Mouse (Mus musculus) MEL-GATA-1-ER (cell line): Measurements from ENCODE around the gene Arid1b.

Source experiments
- DNase-seq: peaks from one replicate; pipeline ENCODE4 v3.0.0-alpha.2; 2012; ENCODE audit warnings: low read depth; ENCODE audit errors: extremely low read depth

Gene Arid1b

DNA sequence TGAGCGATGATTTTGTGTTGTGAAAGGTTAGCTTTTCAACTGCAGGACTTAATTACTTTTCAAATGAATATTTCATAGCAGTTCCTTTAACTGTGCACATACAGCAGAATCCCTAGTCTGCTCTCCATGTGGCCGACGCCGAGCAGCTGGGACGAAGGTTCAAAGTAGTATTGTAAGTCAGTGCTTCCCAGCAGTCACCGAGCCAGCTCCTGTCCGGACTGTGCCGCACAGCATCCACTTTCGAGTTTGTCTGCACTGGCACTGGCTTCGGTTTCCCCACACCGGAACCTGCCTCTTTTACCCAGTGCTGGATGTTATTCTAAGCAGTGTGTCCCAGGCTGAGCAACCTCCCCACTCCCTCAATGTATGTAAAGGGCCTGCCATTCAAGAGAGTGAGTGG, 157.7 kb downstream of the Arid1b start:
- no peak for DNase-seq

DNA sequence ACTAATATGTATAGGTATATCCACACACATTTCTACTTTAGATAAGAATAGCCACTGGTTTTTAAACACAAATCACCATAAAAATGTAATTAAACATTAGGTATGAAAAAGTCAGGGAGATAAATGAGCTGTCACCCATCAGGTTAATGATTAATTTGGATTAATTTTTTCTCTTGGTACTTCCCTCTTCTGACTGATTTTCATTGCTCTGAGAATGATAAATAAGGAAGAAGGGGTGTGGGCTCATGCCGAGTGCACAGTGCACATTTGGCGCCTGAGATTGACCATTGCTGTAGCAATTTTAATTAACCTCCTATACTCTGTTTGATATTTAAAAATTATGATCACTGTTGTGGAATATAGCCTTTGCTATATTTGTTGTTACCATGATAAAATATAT, 159.3 kb downstream of the Arid1b start:
- no peak for DNase-seq

DNA sequence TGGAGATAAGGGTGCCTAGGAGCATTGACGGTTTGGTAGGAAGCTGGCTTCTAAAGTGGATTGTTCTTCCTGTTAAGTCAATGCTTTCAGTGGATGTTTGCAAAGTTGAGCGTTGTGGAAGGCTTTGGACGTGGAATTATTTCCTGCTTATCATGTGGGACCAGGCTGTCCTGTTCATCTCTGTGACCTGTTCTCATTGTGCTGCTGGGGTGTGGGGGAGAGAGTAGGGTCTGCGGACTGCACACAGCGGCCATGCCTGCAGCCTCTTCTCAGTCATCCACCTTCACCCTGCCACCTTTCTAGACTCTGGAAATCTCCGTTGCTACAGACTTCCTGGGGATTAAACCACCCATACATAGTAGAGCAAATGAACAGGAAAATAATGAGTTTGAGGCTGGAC, 160.2 kb downstream of the Arid1b start:
- no peak for DNase-seq

DNA sequence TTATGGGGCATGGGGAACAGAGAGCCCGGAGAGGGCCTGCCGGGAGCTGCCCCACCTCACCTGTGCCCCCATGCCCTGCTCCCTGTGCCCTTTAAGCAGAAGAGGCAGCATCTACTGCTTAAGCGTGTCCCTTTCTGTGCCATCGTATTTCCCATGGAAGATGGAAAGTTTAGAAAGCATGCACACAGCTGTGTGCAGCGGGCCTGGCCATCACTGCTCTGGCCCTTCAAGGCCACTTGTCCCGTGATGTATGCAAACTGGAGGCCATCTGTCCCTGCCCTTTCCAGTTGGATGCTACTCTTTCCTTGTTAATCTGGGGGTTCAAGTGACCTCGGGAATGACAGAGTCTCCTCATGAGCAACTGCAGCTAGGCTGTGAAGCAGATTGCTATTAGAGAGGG, 163.5 kb downstream of the Arid1b start:
- no peak for DNase-seq

DNA sequence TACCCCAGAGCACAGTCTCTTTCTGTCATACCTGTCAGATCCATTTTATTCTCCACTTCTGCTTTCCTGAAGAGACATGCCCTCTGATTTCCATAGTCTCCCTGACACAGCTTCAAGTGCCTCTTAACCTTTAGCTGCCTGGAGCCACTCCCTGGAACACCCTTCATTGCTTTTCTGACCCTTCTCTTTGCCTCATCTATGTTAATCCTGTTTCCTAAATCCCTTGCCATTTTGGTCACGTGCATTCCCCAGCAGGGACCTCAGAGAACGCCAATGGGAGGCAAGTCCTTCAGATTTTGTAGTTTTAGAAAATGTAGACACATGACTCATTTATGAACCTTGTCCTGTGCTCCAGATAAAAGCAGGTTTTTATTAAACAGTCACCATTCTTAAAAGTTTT, 168.4 kb downstream of the Arid1b start:
- DNase-seq, result no peak

DNA sequence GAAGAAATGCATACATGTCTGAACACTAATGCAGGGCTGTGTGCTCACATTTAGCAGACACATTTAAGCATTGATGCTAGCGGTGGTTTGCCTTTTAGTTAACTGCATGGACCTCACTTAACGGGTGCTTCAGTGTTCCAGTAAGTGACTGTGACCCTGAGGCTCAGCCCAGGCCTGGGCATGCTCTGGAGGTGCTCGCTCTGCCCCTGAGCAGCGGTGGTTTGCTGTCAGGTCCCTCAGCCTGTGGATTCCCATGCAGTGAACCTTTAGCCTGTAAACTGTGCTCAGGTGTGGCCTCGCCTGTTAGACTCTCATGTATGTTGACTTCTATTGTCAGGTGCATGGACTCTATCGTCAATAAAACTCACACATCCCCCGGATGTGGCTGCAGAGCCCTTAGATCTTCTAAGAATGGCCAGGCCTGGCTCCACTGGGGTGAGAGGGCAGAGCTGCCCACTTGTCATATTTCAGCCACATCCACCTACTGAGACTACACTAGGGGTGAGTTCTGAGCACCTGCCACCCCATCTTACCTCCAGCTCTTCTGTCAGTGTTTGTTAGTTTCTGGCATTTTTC, 169.2 kb downstream of the Arid1b start:
- no peak for DNase-seq

DNA sequence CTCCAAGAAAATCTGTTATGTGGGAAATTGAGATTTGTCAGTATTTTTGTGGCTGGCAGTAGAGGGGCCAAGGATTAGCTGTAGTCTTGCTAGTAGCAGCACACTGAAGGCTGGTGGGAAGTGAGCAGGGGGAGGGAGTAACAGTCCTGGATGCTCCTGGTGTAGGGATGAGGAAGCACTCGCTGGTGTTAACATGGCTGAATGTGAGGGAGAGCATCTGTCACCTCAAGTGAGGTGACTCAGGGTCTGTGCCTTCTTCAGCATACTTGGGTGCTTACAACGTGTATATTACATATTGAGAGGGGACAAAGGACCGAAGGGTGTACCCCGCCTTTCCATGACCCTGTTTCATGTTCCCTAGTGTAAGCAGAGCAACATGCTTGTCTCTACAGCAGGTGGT, 170.7 kb downstream of the Arid1b start:
- no peak for DNase-seq

DNA sequence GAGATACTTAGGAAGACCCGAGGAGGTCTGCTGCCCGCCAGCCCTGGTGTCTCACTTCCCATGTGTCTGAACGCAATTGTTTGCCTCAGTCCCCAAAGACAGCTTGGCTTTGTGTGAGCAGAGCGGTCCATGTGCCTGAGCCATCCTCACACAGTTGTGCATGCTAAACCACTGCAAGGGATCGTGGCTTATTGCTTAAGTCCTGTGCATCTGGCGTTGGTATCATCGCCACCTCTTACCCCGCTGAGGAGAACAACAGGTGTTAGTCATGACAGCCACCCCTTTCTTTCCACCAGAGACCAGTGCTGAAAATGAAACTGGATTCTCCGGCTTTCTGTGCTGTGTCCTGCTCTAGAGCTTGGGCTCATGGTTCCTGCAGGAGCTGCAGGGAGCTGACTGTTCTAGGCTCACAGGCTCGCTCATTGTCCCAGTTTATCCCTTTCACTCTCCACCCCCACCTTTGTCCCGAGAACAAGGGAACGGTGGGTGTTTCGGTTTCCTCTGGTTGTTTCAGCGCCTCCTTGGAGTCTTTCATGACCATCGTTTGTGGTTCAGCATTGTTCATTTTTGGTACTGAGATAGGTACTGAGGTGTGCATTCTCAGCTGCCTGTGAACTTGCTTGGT, 171.2 kb downstream of the Arid1b start:
- DNase-seq, result no peak

DNA sequence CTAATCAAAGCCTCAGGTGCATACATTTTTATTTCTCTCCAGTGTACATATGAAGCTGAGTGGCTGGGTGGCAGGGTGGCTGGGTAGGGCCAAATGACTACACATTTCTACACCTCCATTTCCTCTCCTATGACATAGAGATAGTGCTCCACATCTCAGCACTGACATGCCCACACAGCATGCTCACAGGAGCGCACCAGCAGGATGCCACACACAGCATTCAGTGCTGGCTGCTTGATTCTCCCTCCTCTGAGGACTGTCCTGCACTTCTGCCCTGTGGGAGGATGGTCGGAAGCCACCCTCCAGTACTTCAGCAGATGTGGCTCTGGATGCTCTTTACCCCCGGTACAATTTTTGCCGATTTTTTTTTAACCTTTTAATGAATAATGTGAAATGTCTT, 172.0 kb downstream of the Arid1b start:
- no peak for DNase-seq

DNA sequence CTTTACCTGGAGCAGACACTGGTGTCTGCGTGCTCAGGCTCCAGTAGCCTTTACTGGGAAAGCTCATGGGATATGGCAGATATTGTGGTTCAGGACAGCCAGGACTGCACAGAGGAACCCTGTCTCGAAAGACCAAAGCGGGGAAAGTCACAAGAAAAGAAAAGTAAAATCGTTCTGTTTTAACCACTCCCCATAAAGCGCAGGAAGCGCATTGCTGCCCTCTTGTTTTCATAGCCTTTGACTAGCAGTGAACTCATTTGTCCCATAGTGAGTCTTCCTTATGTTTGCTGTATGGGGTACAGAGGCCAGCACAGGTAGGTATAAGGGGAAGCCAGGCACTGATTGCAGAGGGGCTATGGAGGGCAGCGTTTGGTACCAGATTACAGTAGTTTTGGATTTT, 173.9 kb downstream of the Arid1b start:
- no peak for DNase-seq

DNA sequence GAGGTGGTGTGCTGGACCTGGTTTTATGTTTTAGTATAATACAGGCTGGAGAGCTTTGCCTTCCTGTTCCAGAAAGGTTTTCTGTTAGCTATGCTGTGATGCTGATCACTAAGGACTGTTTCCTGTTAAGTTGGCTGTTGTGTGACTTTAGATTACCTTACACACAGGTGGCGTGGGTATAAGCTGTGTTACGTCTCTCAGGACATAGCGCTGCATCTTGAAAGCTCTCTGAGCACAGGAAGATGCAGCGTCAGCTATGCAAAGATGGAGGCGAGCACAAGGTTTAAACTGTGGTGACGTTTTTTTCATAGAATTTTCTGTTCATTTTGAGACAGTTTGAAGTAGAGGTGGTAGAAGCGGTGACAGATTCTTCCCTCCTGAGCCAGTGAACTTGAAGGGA, 174.5 kb downstream of the Arid1b start:
- DNase-seq, result no peak

DNA sequence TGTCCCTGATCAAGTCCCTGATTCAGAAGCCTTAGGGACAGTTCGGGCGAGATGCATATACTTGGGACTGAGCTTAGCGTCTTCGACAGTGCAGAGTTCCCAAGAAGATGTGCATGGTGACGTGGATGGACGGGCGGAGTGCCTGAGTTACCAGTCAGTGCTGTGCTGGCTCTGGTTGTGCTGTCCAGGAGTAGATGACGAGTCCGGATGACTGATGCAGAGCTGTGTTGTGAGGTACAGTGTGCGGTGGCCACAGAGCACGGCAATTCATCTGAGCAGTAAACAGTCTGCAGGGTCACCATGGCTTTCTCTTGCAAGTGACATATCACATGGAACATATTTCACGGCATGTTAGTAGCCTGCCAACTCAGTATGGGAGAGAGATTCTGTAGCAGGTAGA, 176.2 kb downstream of the Arid1b start:
- no peak for DNase-seq

DNA sequence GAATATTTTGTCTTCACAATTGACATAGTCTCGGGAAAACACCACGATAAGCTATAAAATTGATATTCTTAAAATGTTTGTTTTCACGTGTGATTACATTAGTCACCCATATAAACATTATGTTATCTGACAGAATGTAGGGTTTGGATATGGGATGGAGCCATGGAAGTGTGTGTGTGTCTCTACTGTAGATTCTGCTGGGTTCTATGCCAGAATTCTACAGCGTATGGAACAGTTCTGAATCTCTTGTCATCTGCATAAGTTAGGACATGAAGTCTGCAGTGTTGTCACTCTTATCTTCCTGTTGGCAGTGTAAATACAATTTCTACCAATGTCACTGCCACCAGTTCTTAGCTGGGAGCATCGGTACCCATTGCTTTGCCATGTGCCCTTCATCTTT, 177.3 kb downstream of the Arid1b start:
- DNase-seq, result no peak

DNA sequence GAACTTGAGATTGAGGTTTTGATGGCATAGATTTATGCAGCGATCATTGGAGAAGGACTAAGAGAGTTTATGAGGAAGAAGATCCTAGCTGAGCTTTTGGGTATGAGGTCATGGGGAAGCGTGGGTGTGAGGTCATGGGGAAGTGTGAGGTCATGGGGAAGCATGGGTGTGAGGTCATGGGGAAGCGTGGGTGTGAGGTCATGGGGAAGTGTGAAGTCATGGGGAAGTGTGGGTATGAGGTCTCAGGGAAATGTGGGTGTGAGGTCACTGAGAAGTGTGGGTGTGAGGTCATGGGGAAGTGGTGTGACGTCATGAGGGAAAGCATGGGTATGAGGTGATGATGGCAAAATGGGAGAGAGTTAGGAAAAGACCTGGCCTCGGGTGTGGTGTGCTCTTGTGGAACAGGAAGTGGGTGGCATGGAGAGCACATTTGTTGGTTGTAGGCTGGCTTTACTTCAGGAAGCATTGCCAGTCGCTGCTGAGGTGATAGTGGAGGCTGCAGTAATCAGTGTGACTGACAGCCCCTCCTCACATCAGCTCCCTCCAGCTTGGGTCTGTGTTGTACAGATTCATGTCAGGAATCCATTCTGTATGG, 180.4 kb downstream of the Arid1b start:
- DNase-seq, result no peak

DNA sequence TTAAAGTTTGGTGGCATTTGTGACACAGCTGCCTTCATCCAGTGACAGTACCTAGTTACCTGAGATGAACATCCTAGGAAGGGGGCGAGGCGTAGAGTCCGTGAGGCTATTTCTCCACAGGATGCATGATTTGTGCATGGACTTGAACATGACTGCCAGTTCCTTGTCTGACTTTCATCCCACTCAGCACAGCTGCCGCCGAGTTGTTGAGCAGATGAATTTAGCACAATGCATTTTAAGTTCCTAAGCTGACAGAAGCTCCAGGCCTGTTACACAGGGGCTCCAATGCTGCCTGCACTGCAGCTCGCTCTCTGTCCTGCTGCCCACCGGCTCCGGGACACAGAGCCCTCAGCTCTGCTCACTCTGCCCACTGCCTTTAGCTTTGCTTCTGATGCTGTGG, 181.4 kb downstream of the Arid1b start:
- DNase-seq, result no peak

DNA sequence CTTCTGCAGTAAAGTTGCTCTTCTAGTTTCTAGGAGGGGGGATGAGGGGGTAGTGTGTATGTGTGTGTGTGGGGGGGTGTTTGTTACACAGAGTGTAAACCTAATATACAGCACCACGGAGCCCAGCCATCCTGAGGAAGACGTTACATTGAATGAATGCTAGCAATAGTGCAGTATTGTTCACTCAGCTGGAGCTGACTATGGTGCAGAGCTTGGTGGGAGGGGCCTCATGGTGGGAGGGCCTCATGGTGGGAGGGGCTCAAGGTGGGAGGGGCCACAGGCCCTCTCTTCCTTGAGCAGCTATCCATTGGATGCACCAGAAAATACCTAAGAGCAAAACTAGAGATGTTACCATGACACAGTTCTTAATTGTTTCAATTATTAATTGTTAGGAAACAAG, 182.2 kb downstream of the Arid1b start:
- no peak for DNase-seq

DNA sequence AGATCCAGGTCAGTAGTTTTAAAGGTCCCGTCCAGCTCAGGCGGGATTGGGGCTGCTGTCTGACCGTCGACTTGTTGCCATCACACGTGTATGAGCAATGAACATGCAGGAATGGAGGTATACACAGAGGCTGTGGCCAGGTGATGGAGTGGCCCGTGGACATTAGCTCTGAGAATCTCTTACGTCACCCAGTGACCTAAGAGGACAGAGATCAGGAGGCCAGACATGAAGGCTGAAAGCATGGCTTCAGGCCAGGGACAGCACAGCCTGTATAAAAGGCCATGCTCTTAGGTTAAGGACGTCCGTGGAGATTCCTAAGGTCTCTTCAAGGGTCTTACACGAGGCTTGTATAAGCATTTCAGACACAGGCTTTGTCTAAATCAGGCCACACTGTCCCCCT, 184.4 kb downstream of the Arid1b start:
- no peak for DNase-seq

DNA sequence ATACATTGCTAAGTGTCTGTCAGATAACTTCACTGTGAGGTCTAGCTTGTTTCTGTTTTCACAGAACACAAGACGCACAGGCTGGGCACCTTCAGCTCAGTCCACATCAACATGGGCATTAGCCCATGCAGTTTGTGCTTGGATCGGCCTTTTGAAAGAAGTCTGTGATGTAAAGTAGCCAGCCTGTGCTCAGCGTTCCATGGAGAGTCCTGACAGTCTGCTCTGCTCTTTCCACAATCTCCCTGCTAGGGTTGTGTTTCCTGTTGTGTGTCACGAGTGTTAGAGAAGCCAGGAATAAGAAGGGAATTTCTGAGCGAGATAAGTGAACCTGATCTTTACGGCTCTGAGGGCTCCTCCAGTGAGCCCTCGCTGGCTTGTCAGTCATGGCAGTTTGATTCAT, 184.9 kb downstream of the Arid1b start:
- DNase-seq, result no peak

DNA sequence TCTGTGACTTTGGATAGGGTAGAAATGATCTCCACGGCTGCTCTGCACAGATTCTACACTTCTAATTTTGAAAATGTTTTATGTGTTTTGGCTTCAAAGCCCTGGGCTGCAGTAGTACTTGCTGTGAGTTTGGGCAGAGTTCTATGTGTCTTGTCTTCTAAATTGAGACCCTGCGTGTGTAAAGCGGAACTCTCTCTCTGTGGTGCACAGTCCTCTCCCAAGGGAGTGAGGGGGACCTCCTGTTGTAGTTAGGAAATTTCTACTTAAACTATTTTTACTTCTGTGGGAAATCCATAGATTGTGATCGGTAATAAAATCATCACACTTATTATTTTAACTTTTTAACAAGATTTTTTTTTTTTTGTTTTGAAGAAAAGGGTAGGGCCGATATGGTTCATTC, 185.3 kb downstream of the Arid1b start:
- DNase-seq, result no peak

DNA sequence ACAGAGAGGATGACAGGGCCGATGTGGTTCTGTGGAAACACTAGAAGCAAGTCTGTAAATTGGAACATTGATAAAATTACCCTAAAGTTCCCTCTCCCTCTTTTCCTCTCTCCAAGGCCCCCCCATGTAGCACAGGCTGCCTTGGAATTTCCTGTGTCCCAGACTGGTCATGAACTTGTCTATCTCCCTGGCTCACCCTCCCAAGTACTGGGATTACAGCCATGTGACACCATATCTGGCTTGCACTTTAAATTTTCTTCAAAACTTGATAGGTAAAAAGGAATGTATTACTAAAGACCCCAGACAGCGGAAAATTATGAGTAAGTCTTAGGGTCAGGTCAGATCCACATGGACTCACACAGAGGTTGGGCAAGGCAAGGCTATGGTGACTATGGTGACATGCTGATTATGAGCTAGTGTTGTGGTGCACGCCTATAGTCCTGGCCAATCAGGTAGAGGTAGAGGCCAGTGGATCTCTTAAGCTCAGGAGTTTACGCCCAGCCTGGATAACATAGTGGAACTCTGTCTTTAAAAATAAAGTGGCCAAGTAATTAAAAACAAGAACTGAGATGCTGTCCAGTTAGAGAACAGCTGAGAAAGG, 185.9 kb downstream of the Arid1b start:
- DNase-seq, result no peak

DNA sequence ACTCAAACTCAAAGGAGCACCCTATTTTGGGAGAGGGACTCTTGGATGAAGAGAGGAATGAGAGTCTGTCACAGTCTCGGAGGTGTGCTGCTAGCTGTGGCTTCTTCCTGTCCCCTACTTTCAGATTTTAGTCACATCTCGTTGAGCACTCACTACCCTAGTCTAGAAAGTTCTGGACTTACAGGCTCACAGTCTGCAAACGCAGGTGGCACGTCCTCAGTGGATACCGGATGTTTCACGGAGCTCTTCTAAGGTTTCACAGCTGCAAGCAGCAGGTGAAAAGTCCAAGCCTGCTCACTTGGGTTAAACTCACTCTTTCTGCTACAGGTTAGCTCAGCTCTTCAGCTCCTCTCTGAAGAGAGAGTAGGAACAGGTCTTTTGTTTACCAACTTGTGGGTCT, 186.8 kb downstream of the Arid1b start:
- no peak for DNase-seq

DNA sequence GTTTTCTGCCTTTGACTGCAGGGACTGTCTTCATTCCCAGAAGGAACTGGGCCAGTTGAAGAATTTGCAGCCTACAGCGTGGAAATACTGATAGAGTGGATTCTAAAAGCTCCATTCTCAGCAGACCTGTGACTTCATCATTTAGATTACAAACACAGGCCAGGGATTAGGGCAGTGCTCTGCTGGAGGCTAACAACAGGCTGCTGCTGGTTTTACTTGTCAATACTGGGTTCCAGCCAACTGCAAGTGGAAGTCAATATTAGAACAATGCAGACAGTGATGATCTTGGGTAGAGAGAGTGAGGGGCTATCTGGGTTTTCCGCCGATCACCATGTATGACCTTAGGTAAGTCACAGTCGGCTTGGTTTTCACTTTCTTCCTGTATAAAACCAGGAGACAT, 188.4 kb downstream of the Arid1b start:
- no peak for DNase-seq

DNA sequence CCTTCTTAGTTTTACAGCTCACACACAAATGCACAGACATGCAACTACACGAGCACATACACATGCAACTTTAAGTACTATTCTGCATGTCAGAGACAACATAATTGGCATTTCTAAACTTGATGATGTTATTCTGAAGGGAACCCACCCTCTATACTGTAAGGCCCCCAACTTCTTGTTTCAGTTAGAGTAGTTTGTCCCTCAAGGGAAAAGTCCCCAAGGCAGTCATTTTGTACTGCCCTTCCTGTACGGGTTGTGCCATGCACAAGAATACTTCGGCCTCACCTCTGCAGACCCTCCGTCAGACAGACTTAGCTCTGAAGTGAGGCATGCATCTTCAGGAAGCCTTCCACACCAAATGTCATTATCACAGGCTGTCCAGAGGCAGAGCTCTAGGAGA, 191.4 kb downstream of the Arid1b start:
- no peak for DNase-seq
